Mouse (Mus musculus): ENCODE measurements around the gene Mvd. TPM values are rescaled to one million over a fixed set of nuclear protein-coding genes. Genes with fewer than 3 reads are reported as not detected.

Gene Mvd
- 10 to 100 TPM; 14.8 to 15.1 TPM for polyA plus RNA-seq (2017; shearing (Covaris generic))

DNA sequence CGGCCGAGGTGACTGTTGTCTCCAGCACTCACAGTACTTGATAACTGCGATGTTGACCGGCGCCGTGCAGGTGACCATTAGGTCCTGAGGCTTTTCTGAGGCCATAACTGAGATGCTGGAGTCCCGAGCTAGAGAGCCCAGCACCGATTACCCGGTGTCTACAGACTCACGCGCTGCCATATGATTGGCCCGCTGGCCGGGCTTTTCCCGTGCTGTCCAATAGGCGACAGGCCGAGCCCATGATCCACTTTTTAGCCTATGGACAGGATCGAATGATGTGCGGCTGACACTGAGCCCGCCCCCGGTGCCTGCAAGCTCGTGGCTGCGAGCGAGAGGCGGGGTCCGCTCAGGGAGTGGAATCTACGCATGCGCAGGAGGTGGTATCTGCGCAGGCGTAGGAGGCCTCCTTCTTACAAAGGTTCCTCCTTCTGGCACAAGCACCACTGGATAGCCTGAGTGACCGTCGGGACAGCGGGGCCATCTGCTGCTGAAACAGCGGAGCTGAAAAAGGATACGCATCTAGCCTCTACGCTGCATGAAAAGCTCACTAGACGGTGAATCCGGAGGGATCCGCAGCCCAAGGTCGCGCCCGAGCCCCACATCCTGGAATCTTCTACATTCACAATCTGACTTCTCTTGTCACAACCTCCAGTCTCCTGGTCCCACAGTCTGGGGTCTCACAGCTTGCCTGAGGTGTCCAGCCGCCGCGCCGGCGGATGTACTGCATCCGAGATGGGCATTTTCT is at the start of gene Mvd:
TSS of gene Mvd (minus strand) at position 161 of the 745 bp plus-strand sequence.
- ATAC-seq = peak; percentile 99

DNA sequence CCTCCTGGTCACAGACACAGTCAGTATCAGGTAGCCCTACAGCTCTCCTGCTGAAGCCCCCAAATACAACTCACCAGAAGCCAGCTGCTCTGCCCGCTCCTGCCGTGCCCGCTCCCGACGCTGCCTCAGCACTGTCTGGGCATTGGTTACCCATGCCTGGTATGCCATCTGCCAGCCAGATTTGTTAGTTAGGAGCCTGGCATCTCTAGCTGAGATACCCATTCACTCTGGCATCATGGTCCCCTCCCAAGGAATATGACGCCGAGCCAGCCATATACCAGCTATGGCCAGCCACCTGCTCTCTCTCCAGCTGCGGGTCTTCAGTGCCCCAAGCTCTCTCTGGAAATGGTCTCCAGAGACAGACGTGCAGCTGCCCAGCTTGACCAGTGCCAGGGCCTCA is 45.2 kb upstream of the Mvd start:
- ATAC-seq = no peak

DNA sequence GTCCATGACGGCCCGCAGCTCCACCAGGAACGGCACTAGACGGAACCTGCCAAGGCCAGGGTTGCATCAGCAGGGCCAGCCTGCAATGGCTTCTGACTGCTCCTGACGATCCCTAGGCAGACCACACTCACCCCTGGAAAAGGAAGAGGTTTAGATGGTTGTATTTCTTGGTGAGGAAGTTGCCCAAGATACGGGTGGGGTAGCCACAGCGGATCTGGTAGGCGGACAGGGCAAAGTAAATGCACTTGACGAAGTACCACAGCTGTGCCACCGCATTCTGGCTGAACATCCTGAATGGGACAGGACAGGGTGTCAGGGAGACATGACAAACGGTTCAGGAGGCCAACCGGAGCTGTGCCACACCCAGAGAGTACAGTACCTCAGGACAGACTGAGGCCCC is 41.6 kb upstream of the Mvd start:
- no peak for ATAC-seq

DNA sequence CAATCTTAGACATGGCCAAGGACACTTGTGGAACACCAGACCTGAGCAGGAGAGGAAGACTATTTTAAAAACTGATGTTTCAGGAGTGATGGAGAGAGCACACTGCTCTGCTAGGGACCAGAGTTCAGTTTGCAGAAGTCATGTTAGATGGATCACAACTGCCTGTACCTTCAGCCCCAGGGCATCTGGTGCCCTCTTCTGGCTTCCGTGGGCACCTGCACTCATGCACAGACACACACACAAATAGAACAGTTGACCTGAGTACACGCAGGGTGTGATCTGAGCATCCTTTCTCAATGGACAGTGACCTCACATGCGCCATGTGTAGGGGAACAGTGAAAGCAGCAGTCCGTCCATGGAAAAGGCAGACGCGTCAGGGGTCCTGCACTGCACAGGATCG is 40.7 kb upstream of the Mvd start:
- ATAC-seq = no peak

DNA sequence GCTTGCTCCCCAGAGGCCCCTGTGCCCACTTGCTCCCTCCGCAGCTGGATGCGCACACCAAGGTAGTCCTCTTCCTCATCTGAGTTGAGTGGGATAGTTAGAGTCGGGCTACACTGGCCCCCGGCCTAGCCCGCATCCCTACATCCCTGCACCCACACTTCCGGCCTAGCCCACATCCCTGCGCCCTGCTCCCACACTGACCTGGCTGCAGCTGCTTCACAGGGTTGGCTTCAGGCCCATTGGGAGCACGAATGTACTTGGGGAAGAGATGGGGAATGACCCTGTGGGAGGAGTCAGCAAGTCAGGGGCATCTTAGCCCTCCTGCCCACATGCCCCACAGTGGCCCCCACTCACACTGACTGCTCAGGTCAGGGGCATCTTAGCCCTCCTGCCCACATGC is 39.2 kb upstream of the Mvd start:
- no peak for ATAC-seq

DNA sequence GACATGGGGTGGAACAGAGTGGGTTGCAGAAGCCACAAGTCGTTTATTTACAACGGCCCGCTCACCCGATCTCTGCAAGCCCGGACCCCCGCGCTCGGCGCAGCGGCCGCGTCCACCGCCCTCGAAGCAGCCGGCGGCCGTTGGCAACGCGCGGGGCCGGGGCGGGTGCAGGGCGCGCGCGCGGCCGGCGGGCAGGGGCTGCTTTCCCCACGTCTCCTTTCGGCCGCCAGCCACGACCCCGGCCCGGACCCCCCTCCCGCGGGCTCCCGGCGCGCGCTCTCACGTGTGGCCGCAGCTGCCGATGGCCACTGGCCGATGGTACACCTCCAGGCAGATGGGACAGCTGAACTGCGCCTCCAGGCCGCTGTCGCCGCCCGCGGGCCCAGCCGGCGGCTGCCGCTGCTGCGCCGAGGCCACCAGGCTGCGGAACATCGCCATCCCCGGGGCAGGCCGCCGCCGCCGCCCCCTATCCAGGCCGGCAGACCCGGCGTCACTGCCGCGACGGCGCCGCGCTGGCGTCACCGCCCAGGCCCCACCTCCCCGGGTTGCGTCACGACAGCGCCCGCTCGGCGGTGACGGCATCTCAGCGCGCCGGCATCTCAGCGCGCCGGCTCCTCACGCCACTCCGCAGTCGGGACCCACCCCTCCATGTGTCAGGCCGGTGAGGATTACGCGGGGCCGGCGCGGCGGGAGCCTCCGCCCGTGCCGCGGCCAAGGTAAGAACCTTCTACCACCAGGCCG is 32.5 kb upstream of the Mvd start, which contains the start of the genes Rnf166 and Ctu2:
TSS of gene Rnf166 (minus strand) at position 485 of the 741 bp plus-strand sequence.
TSS of gene Ctu2 (plus strand) at position 564 of the 741 bp plus-strand sequence.
- ATAC-seq = peak; percentile 70

DNA sequence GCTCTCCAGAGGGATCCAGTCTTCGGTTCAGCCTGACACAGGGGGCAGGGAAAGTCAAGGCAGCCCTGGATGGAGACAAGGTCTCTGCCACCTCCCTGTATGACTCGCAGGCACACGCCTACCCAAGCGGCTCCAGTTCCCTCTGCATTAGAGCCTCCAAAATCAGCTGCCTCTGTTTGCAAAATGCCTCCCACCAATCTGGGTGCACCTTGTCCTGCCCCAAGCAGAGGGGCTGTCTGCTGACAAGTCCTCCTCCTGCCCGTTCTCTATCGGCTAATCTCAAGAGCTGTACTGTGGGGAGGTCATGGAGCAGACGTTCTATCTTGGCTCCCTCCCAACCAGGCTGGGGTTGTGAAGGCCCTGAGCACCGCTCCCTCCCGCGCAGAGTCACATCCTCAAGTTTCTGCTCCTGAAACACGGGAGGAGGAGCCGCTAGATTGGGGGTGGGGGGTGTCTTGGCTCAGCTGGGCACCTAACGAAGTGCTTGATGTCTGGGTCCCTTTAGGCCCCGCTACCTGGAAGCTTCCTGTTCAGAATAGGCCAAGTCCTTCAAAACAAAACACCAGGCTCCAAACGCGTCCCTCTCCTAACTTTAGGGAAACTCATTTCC is 31.8 kb upstream of the Mvd start:
- ATAC-seq = no peak

DNA sequence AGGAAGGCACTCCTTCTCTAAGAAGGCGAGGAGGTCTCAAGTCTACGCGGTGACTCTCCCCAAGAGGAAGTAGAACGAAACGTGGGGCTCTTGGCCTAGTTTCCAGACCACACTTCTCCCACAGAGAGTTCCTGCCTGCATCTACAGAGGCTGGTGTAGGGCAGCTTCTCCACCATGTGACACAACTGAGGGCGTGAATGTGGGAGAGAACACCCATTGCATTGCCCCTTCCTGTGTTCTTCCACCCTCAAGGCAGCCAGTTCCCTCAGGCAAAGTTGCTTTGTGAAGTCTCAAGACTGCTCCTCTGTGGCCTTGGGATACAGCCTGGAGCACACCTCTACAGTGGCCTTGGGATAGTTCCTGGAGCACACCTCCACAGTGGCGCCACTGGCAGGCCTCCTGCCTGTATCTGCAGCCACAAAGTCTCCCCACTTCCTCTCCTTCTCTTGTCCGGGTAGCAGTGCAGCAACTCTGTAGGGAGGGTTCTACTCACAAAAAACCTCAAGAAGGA is 30.7 kb upstream of the Mvd start:
- peak; percentile 49 for ATAC-seq

DNA sequence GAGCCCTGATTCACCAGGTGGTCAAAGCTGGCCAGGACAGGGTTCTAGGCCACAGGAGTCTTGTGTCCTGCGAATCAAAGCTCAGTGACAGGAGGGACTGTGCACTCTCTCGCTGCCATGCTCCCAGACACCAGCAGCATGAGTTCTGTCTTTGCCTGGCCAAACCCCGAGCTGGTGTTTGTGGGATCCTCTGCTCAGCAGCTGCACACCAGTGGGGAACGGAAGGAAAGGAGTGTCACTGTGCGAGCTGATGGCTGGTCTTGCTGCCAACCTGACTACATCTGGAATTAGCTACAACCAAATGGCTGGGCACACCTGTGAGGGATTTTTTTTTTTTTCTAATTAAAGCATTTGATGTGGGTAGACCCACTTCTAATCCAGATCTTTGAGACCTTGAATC is 27.5 kb upstream of the Mvd start:
- no peak for ATAC-seq

DNA sequence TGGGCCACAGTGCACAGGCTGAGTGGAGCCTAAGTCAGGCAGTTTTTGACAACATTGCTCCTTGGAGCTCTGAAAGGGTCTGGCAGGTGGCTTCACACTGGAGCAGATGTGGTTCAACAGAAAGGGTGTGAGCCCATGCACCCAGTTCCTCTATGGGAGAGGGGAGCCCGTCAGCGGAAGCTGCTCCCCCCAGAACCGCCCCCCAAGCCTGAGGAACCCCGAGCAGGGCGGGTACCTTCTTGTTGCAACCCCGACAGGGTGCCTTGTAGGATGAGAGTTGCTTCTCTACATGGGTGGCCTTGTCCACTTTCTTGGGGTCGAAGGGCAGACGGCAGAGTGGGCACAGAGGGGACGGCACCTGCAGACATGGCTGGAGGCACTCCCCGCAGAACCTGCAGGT is 26.7 kb upstream of the Mvd start:
- no peak for ATAC-seq

DNA sequence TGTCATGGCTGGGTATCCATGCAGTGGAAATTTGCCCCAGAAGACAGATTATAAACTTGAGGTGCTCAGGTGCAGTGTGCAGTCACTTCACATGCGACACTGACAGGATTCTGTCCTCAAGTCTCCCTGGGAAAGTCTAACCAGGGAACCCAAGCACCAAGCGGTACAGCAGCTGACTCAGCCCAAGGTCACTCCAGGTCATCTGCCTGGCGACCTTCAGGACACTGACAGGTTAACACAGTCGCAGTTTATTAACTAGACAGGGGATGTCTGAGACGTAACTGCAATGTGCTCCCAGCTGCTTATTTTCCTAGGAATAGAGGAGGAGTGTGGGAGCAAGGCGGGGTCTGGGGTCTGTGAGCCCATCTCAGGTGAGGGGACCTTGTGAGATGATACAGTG is 26.2 kb upstream of the Mvd start:
- no peak for ATAC-seq

DNA sequence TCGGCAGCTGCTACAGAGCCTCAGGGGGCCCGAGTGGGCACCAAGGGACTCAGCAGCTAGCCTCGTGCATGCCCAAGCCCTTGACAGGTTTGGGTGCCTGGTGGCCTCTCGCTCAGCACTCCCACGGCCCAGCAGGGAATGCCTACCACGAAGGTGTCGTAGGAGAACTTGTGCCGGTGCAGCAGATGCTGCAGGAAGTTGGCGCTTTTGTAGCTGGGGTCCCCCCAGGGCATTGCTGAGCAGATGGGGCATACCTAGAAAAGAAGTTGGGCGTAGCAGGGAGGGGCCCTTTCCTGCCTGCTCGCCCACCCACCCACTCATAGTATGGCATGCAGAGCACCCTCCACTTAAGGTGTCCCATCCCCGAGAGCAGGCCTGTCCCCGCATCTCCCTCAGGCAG is 24.6 kb upstream of the Mvd start:
- ATAC-seq = no peak

DNA sequence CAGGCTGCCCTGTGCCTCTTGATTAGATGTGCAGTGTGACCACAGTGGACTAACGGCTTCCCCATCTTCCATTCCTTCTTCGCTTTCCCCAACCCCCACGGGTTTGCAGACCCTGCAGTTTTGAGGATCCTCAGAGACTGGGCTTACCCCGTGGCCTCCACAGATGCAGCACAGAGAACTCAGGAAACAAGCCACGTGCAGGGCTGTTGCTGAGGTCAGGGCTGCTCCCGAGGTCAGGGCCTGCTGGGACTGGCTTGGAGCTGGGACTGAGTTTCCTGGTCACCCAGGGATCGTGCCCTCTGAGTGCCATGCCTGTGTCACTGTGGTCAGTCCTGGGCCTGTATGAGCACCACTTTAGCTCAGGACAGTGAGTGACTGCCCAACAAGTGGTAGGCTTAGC is 21.8 kb upstream of the Mvd start:
- ATAC-seq = no peak

DNA sequence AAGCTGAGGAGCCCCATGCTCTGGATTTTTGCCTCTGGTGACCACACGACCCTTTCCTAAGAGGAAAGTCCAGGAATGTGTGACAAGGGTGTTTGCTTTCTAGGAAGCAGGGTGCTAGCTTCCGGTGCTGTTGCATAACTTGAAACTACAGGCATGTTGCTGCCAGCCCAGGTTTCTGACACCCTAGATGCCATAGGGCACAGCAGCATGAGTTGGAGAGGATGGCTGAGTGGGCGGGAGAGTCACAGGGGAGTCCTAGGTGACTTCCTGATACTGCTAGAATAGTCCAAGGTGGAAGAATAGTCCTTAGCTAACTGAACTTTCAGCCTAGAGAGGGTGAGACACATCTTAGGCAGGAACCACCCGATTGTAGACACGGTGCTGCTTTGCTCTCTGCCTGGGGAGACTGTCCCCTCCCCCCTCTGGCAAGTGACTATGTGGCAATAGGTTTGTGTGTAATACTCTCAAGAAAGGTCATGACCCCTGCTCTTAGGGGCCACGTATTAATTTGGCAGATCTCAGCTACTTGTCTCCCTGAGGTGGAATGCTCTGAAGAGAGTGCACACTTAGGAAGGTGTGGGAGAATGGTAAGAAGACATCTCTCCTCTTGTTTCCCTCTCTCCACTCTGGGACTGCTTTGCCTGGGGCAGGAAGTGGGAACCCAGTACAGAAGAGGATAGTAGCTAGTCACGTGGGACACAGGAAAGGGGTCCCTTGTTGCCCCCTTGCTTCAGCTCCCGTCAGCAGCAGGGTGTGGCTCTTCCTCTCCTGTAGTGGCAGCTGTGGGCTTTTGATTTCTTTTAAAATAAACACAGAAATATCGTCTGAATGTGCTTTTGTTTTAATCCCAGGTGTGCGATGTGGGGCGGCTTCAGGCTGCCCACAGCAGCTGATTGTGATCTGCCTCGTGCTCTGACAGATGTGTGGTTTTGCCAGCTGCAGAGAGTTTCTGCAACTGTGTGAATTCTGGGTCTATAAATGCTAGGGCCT is 20.7 kb upstream of the Mvd start:
- no peak for ATAC-seq

DNA sequence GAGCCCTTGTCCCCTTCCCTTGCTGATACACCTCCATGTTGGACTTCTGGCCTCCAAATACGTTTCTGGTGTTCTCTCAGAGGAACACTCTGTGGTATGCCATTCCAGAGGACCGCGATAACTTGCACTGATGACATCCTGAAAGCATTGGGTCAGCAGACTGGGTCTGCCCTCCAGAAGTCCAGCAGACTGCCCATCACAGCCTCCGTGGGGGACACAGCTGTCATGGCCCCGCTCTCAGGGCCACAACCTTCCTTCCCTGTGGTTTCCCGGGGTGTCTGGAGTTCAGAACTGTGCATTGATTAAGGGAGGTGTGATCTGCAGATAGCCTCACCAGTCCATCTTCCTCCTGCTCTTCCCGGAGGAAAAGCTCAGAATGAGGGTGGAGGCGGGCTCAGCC is 19.3 kb upstream of the Mvd start:
- ATAC-seq = no peak

DNA sequence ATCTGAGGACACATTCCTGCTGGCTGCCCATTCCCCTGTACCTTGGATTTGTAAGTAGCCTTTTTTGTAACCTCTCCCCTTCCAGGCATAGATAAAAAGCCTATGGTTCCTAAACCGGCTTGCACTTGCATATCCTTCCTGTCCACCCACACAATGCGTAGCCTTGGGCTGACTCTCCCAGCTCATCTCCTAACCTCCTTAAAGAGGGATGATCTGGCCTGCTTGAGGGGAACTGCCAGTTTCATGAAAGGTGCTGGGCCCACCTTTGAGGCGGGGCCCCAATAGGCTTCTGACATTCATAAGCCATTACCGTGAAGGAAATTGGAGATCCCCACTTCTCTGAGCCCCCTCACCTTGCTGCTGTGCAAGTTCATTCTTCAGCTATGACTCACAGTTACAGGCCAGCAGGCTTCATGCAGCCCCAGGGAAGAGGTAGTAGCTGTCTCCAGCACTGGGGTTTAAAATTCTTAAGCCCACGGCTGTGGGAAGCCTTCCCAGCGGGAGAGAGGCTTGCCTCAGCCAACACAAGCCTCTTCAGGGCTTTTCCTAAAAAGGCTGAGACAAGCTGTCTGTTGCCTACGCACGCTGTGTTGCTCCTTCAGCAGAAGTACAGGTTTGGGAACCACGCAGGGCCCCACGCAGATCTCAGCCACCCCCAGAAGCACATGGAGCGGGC is 18.4 kb upstream of the Mvd start:
- no peak for ATAC-seq

DNA sequence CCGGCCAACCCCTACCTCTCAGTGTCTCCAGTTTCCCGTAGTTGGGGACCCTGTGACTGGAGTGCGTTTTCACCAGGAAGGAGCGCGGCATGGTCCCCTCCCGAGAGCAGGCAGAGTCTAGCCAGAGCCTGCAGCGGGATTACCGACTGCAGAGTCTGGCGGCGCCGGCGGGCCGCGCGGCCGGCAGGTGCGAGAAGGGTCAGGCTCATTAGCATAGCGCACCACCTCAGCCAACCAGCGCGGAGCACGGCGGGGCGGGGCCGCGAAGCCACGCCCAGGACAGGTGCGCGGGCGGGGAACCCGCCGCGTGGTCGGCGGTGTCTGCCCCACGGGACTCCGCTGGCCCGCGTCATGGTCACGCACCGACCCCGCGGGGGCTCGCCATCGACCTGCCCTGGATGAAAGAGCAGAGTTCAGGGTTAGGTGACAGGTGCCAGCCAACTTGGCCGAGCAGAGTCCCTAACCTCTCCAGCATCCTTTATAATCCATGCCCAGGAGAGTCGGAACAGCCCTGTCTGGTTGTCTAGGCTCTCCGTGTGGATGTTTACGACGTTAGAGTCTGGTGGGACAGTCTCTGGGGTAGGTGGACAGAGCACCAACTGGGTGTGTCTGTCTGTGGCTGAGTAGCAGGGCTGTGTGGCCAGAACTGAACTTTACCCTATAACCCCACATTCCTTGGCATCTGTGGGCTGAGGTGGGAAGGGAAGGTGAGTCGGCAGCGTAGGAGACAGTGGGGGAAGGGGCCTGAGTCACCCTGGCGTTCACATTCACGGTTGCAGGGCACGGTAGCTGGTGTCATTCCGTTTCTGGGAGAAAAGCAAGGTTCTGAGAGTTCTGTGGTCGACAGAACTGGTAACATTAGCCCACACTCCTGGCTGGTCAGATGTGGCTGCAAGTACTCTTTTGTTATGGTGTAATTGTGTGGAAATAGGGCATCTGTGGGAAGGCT is 17.6 kb upstream of the Mvd start, which contains the start of gene Snai3:
TSS of gene Snai3 (minus strand) at position 210 of the 949 bp plus-strand sequence.
- ATAC-seq = peak; percentile 43

DNA sequence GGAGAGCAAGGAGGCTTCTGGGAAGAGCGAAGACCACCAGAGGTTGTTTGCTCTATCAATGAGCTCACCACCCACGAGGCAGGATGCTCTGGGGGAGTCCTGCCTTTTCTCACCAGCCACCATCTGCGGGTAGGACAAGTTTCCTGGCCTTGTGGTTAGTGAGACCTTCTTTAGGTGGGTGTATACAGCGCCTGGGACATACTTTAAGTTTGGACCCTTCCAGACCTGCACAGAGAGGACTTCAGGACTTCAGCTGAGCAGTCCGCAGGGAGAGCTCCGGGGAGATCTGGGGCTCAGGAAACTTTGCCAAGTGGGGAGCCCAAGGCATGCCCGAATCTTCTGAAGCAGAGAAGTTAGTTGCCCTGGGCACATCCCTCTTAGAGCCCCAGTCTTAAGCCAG is 16.8 kb upstream of the Mvd start:
- peak; percentile 61 for ATAC-seq

DNA sequence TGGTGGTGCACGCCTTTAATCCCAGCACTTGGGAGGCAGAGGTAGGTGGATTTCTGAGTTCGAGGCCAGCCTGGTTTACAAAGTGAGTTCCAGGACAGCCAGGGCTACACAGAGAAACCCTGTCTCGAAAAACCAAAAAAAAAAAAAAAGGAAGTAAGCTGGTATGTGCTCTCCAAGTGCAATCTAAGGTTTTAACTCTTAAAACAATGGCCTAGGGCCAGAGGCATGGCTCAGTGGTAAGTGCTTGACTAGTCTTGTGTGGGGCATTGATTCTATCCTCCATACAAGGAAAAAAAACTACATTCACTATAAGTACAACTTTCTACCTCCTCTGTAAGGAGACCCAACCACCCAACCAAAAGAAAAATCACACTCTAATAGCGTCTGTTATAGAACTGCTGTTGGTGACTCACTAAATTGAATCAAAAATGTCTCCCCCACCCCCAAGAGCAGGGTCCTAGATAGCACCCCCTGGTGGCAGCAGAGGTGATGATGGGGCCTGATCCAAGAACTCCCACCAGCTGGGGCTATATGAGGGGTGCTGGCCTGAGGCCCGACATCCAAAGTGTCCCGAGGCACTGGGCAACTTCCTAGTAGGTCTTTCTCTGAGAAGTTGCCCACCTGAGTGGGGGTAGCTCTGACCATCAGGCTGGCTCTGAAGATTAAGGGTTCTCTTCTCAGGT is 16.1 kb upstream of the Mvd start:
- ATAC-seq = no peak

DNA sequence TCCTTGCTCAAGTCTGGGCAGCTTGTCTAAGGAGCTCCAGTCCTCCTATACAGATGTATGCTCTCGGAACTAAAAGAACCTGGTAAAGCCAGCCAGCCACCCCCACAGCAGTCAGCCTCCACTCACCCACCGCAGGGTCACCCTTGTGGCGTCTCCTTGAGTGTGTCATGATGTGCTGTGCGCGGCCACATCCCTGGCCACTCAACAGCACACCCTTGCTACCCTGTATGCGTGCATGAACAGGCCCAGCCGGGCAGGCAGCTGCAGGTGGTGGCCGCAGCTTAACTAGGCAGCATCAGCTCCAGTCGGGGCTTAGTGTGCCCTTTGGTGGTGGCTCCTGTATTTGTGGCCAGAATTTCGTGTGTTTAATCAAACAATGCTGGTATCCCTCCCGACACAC is 13.9 kb upstream of the Mvd start:
- ATAC-seq = no peak

Data from activated CD4-positive, CD25-positive, alpha-beta regulatory T cell, adult 4 months (primary cell).